Mouse (Mus musculus) liver, postnatal 0 days (tissue): Measurements from ENCODE around the gene Gm20388.

Experiments used
- CTCF ChIP-seq: sonication (generic); IDR thresholded peaks from 2 replicates; pipeline ENCODE4 v1.5.1; 2016; ENCODE audit warnings: antibody characterized with exemption, low read depth
- EP300 ChIP-seq: IDR thresholded peaks from 2 replicates; pipeline ENCODE4 v1.6.1; 2016; ENCODE audit warnings: antibody characterized with exemption, low read depth, mild to moderate bottlenecking

DNA sequence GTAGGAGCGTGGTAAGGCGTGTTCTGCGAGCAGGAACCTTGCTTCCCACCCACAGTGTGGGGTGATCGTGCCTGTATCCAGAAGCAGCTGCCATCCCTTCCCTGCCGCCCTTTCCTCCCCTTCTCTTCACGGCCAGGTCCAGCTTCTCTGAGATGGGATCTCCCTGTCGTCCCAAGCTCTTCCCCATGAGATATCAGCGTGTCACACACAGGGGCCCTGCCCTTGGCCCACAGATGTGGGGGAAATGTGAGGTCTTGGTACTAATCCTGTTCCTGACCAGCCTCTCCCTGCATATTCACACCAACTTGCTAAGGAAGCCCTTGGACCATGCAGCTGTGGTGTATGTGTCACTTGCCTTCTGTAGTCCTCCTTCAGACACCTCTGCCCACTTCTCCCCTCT is 2377.1 kb downstream of the Gm20388 start:
- no peak for TF ChIP-seq CTCF
- peak; percentile 50; the same call in 1 of the 2 replicates for TF ChIP-seq EP300
